Mouse (Mus musculus) forebrain, embryonic 15.5 days (tissue): ENCODE results near the gene Zfp993. TPM values are rescaled to one million over a fixed set of nuclear protein-coding genes. Genes with fewer than 3 reads are reported as not detected.
"Not testable (repeated sequence)": the region's sequence is repeated elsewhere in the genome, so short reads cannot be mapped to it uniquely, and the experiment has no call there.

ENCODE experiments used
- ATAC-seq: fragments of 200-750 bp; cut with Nextera tagmentation; replicated peaks from 2 replicates; pipeline ENCODE4 v1.8.0; 2017; ENCODE audit warnings: mild to moderate bottlenecking, moderate TSS enrichment, moderate library complexity
- H3K27ac ChIP-seq: fragments of 300-500 bp; sonication (generic); replicated peaks from 2 replicates; pipeline ENCODE4 v1.5.1; 2015; ENCODE audit warnings: mild to moderate bottlenecking, inconsistent platforms
- H3K27me3 ChIP-seq: fragments of 300-500 bp; sonication (generic); 2 replicates; pipeline ENCODE4 v1.6.1; 2015; ENCODE audit warnings: inconsistent platforms
- H3K36me3 ChIP-seq: fragments of 300-500 bp; sonication (generic); 2 replicates; pipeline ENCODE4 v1.6.1; 2015; ENCODE audit warnings: mild to moderate bottlenecking, inconsistent platforms
- H3K4me1 ChIP-seq: fragments of 300-500 bp; sonication (generic); 2 replicates; pipeline ENCODE4 v1.6.1; 2015; ENCODE audit warnings: inconsistent platforms
- H3K4me2 ChIP-seq: fragments of 300-500 bp; sonication (generic); replicated peaks from 2 replicates; pipeline ENCODE4 v1.6.1; 2015; ENCODE audit warnings: mild to moderate bottlenecking, inconsistent platforms
- H3K4me3 ChIP-seq: fragments of 300-500 bp; sonication (generic); 2 replicates; pipeline ENCODE4 v1.5.1; 2015; ENCODE audit warnings: mild to moderate bottlenecking, inconsistent platforms
- H3K9ac ChIP-seq: fragments of 300-500 bp; sonication (generic); replicated peaks from 2 replicates; pipeline ENCODE4 v1.6.1; 2015; ENCODE audit warnings: mild to moderate bottlenecking, inconsistent platforms
- H3K9me3 ChIP-seq: fragments of 300-500 bp; sonication (generic); 2 replicates; pipeline ENCODE4 v1.6.1; 2016; ENCODE audit warnings: inconsistent platforms
- WGBS: fragments of 180-500 bp; shearing (Covaris S2); methylation state at CpG from one replicate; pipeline ENCODE4 v1.1.7; 2015; ENCODE audit warnings: mixed read lengths; 5-methylcytosine and 5-hydroxymethylcytosine counted together
- polyA plus RNA-seq: library from polyadenylated mRNA; unstranded; fragments of >200 nt; fragmentation: Nextera tagmentation; extraction: Ambion mirVana; gene quantifications from 2 replicates; pipeline ENCODE4 v1.2.1, GENCODE M21; 2015

Zfp993 gene
- polyA plus RNA-seq = 0.56 and 1.3 TPM in 2 replicates

DNA sequence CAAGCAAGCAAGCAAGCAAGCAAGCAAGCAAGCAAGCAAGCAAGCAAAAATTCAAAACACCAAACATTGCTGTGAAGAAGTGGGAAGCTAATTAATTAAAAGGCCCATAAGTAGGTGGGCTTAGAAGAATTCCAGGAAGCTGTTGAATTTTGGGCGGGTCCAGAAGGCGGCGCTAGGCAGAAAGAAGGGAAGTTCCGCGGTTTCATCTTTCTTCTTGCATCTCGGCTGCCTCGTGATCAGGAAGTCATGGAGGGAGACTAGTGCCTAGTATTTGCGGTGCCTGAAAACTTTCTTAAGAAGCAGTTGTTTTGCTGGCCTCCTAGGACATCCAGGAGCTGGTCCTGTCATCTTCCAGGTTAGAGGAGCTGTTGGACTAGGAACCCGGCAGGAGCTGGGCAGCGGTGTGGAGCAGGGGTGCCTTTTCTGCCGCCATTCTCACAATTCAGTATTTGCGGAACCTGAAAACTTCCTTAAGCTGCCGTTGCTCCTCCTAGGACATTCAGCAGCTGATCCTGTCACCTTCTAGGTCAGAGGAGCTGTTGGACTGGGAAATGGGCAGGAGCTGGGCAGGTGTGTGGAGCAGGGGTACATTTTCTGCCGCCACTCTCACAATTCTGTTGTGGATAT lies at the start of gene Zfp993:
TSS of gene Zfp993 (plus strand) at position 188 of the 627 bp plus-strand sequence.
- not testable (repeated sequence) for H3K27ac ChIP-seq, H3K9ac ChIP-seq, ATAC-seq, H3K27me3 ChIP-seq, H3K4me3 ChIP-seq, H3K4me1 ChIP-seq, H3K4me2 ChIP-seq, H3K36me3 ChIP-seq, H3K9me3 ChIP-seq
- no CpG with 5 or more reads among the region's 14 CpGs for WGBS

DNA sequence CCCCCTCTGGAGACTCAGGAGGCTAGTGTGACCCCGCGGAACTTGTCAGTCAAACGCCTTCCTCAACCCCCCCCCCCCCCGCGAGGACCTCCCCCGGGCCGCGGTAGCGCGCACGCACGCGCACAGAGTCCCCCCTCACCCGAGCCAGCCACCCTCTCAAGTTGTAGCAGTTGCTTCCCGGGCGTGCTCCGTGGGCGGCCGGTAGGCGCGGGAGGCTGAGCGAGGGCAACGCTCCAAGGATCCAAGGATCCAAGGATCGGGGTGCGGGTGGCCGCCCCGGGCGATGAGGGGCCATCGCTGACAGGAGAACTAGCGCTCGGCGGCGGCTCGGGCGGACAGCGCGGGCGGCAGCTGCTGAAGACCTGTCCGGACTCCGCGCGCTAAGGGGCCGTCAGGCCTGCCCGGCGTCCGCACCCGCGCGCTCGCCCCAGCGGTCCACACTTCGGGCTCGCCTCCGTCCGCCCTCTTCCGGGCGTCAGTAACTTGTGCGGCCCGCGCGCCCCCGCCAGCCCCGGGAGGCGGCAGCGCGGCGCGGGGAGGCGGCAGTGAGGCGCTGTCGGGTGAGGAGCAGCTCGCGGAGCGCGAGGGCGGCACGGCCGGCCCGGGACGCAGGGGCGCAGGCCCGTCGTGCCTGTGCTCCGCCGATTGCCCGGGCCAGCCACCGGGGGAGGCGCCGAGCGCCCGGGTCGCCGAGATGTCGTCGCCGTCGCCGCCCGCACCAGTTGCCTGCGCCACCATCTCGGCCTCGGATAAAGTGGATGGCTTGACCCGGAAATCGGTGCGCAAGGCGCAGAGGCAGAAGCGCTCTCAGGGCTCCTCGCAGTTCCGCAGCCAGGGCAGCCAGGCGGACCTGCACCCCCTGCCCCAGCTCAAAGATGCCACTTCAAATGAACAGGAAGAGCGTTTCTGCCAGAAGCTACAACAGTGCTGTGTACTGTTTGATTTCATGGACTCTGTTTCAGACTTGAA lies 30.6 kb upstream of the Zfp993 start:
- H3K4me1 ChIP-seq, H3K4me3 ChIP-seq, H3K4me2 ChIP-seq, H3K9me3 ChIP-seq, H3K27ac ChIP-seq, H3K9ac ChIP-seq, H3K27me3 ChIP-seq, H3K36me3 ChIP-seq: not testable (repeated sequence)
- peak; percentile 67 for ATAC-seq
- 2% methylated on average over 9 of the region's 111 CpGs for WGBS

DNA sequence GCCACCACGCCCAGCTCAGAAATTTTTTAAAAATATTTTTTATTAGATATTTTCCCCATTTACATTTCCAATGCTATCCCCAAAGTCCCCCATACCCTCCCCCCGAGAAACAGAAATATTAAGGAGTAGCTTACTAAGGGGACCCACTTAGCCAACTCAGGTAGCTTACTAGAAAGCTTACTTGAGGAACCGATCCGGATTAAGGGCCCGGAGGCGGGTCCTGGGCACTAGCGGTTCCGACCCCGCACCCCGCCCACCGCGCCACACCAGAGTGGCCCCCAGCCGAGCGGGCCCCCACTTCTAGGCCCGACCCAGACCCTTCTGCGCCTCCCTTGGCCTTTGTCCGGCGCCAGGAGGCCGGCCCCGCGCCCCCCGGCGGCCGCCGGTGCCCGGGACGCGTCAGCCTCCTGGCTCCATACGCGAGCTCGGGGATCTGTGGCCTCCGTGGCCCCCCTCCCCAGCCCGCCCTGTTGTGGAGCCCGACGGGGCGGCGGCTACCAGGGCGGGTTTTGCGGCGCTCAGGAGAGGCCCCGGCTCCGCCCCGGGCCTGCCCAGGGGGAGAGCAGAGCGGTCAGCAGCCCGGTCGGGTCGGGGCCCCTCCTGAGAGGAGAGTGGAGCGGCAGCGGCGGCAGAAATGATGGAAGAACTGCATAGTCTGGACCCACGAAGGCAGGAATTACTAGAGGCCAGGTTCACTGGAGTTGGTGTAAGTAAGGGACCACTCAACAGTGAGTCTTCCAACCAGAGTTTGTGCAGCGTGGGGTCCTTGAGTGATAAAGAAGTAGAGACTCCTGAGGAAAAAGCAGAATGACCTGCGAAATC lies 7.0 kb upstream of the Zfp993 start:
- Histone ChIP-seq H3K4me2 (peak overlapping the region; percentile 19; the same call in 1 of the 2 replicates), H3K4me3 (peak overlapping the region; percentile 21)
- H3K36me3 ChIP-seq, H3K9me3 ChIP-seq, H3K4me1 ChIP-seq, H3K9ac ChIP-seq, H3K27me3 ChIP-seq, H3K27ac ChIP-seq: not testable (repeated sequence)
- ATAC-seq = peak; percentile 78
- WGBS = 5% methylated on average over 34 of the region's 53 CpGs

DNA sequence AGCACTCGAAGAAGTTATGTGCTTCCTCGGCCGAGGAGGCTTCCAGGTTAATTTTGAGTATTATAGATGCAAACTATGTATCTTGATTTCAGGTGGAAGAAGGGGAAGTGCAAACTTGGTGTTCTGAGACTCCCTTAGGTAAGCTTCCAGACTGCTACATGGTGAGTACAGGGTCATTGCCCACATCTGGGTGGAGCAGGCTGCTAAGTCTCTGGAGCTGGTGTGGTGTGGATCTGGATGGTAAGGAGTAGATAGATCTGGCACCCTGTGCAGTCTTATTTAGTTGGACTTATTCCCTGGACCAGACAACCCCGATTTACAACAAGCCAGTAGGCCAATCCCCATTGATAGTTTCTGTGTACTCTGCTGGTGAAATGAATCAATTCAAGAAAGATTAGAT lies 33.6 kb downstream of the Zfp993 start:
- not testable (repeated sequence) for H3K9me3 ChIP-seq, H3K4me2 ChIP-seq, H3K9ac ChIP-seq, H3K36me3 ChIP-seq, ATAC-seq, H3K4me3 ChIP-seq, H3K4me1 ChIP-seq, H3K27ac ChIP-seq, H3K27me3 ChIP-seq
- no CpG with 5 or more reads among the region's 4 CpGs for WGBS

DNA sequence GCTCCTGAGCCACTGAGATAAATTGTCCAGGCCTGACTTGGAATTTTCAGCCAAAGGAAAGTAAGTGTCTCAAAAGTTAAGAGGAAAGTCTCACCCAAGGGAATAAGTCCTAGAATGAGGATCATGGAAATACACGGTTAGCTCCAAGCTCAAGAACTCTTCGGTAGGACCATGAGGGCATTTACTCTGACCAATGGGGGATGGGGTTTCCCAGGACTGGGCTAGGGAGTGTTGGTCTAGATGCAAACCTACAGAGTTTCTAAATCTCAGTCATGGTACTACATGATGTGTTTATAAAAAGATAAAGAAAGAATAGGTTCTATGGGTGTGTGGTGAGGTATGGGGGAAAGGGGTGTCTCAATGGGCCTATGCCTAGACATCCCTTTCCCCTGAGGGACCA lies 38.9 kb downstream of the Zfp993 start:
- H3K4me1 ChIP-seq, H3K9ac ChIP-seq, H3K4me2 ChIP-seq, ATAC-seq, H3K27me3 ChIP-seq, H3K36me3 ChIP-seq, H3K4me3 ChIP-seq, H3K27ac ChIP-seq, H3K9me3 ChIP-seq: not testable (repeated sequence)
- no CpG with 5 or more reads among the region's 2 CpGs for WGBS

DNA sequence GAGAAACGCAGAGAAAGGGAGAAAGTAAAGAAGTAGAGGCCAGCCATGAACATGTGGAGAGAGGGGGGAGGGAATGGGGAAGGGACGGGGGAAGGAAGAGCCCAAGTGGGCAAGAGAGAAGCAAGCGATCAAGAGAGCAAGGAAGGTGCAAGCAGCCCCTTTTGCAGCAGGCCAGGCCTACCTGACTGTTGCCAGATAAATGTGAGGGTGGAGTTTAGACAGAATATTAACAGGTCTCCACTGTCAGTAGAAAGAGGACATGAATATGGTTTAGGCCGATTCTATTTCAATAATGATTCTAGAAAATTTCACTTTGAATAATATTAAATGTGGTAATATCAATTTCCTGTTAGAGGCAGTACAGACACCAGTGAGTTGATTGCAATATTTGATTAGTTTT lies 39.4 kb downstream of the Zfp993 start:
- 97% methylated on average over 1 of the region's 4 CpGs for WGBS
- H3K4me2 ChIP-seq = not testable (repeated sequence)

DNA sequence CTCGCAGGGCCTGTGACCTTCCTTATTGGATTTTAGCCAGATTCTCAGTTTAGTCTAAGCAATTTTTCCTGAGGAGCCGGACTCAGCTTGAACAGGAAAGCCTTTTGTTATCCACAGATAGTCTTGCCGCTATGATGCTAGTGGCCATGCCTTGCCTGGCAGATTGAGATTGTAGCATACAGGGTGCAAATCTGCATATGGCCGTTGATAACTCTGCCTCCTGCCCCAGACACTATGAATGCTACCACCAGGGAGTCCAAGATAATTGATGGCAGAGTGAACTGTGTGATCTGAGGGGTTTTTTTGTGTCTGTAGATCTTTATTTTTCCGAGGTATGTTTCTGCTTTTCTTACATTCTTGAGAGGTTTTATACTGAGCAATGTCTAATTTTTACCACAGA lies 39.9 kb downstream of the Zfp993 start:
- not testable (repeated sequence) for H3K36me3 ChIP-seq, H3K27me3 ChIP-seq, H3K9ac ChIP-seq, H3K9me3 ChIP-seq, H3K27ac ChIP-seq, H3K4me2 ChIP-seq, ATAC-seq, H3K4me1 ChIP-seq, H3K4me3 ChIP-seq
- 77% methylated on average over 2 of the region's 5 CpGs for WGBS

More for the DNA sequence above, 39.4 kb downstream of the Zfp993 start:
- peak; percentile 41; the same call in 1 of the 2 replicates for ATAC-seq
- not testable (repeated sequence) for H3K9me3 ChIP-seq, H3K9ac ChIP-seq, H3K27ac ChIP-seq, H3K36me3 ChIP-seq, H3K27me3 ChIP-seq, H3K4me1 ChIP-seq, H3K4me3 ChIP-seq

Other genes starting within 250 kb of the Zfp993 start
- gene Zfp992, start 161.9 kb upstream of the Zfp993 start, polyA plus RNA-seq = 1.1 and 1.6 TPM in 2 replicates
- 0.06 TPM in 1 of 2 replicates, not detected in the other for gene Zfp981, start 108.9 kb upstream of the Zfp993 start, polyA plus RNA-seq